Mouse (Mus musculus): Measurements from ENCODE around the gene Pak3. TPM values are rescaled to one million over a fixed set of nuclear protein-coding genes. Genes with fewer than 3 reads are reported as not detected.

The Pak3 gene
- polyA plus RNA-seq, 1 experiment, result 0.35 TPM

DNA sequence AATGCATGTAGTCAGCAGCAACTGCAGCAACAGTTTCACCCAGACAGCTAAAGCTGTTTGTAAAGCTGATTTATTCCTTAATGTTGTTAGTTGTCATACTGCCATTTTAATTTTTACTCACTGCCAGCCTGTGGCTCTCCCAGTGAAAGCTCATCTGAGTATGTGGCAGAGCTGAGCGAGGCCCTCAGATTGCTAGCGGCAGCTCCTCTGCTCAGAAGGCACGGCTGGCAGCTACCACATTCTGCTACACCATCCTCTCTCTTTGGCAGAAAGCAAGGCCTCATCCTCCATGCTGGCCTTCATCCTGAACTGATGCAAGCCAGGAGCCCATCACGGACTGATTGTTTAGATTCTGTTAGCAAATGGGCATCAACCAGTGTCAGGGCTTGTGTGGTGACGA, 109.4 kb downstream of the Pak3 start:
- 80% methylated on average over 5 of the region's 5 CpGs for WGBS
- Histone ChIP-seq H3K4me1 (ENCODE audit: control insufficient read depth, insufficient read depth, low read length) (no peaks in the 10 kb centered on the region), H3K4me3 (replicated peaks; ENCODE audit: control insufficient read depth, low read depth, low read length) (no peak overlapping the region), H3K27ac (ENCODE audit: control insufficient read depth, insufficient read depth, low read depth, low read length, poor library complexity) (no peak overlapping the region)
- no peak for TF ChIP-seq CTCF (IDR thresholded peaks at IDR 0.05; ENCODE audit: control insufficient read depth, insufficient read depth, low read length)

DNA sequence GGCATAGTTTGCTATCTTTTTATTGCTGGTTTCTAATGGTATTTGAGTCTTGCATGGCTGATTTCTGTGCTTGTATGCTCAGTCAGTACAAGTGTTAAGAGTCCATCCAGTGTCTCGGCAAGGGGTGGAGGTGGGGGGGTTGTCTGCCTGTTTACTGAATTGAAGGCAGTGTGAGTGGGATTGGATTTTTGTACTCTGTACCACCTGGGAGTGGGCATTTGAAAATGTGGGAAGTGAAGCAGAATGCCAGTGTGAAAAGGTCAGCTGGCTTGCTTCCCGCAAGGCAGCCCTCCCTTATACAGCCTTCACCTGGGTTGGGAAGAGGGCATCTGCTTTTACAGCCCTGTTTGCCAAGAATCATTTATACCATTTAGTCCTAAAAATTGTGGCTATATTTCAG, 125.5 kb downstream of the Pak3 start:
- 83% methylated on average over 2 of the region's 2 CpGs for WGBS

DNA sequence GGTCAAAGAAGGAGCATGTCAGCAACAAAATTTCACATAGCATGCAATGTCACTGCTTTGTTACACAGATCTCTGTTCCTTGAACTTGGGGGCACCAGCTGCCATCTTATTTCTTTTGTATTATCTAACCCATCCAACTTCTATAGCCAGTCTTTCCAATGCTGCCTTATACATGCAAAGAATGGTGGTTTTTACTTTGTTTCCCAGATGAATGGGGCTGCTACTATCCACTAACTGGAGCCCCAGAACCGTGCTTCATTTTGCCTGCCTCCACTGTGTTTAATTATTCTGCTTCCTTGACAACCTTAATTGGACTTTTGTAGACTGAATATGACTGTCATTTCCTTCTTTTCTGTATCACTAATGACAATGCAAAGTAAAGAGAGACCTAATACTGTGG, 126.4 kb downstream of the Pak3 start:
- 40% methylated on average over 1 of the region's 1 CpGs for WGBS
- H3K27ac ChIP-seq (ENCODE audit: control insufficient read depth, insufficient read depth, low read depth, low read length, poor library complexity), result no peak overlapping the region
- no peak for TF ChIP-seq CTCF (IDR thresholded peaks at IDR 0.05; ENCODE audit: control insufficient read depth, insufficient read depth, low read length)
- TF ChIP-seq POLR2A (IDR thresholded peaks at IDR 0.05; ENCODE audit: borderline replicate concordance, control insufficient read depth, low read depth, low read length), result no peak
- H3K4me3 ChIP-seq (replicated peaks; ENCODE audit: control insufficient read depth, low read depth, low read length), result no peak overlapping the region
- H3K4me1 ChIP-seq (ENCODE audit: control insufficient read depth, insufficient read depth, low read length), result no peaks in the 10 kb centered on the region

More for the DNA sequence above, 125.5 kb downstream of the Pak3 start:
- Histone ChIP-seq H3K27ac (ENCODE audit: control insufficient read depth, insufficient read depth, low read depth, low read length, poor library complexity) (no peak overlapping the region), H3K4me1 (ENCODE audit: control insufficient read depth, insufficient read depth, low read length) (no peaks in the 10 kb centered on the region), H3K4me3 (replicated peaks; ENCODE audit: control insufficient read depth, low read depth, low read length) (no peak overlapping the region)
- TF ChIP-seq CTCF (IDR thresholded peaks at IDR 0.05; ENCODE audit: control insufficient read depth, insufficient read depth, low read length) (no peak), POLR2A (IDR thresholded peaks at IDR 0.05; ENCODE audit: borderline replicate concordance, control insufficient read depth, low read depth, low read length) (no peak)

DNA sequence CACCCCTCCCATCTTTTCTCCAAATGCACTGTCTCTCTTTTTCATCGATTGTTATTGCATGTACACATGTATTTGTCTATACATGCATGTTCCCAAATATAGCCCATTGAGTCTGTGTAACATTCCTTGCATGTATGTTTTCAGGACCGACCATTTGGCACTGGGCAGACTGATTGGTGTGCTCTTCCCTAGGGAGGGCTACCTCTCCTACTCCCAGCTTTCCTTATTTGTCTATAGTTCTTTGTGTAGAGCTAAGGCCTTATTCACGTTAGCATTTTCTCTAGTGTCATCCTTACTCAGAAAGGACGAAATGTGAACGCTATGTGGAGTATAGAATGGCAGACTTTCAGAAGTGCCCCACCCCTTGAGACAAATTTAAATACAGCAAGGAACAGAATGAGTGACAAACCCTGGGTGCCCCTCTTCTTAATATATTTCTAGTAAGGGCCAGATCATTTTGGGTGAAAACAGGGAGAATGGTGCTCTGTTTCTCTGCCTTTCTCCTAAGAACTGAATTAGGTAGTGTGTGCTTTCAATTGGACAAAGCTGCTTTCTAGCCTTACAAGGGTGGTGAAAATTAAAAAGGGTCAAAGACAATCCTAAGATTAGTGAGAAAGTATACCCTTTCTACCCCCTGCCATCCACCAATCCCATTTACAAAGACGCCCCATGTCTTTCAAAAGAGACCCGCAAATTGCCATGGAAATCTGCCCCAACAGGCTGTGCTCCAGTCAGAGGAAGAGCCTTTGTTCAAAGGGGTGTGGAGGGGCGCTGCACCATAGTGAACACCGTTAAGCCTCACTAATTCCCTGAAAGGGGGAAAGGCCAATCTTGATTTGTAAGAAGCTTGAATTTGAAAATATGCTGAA, 136.2 kb downstream of the Pak3 start:
- Histone ChIP-seq H3K4me3 (replicated peaks; ENCODE audit: control insufficient read depth, low read depth, low read length) (no peak overlapping the region), H3K27ac (ENCODE audit: control insufficient read depth, insufficient read depth, low read depth, low read length, poor library complexity) (no peak overlapping the region), H3K4me1 (ENCODE audit: control insufficient read depth, insufficient read depth, low read length) (no peaks in the 10 kb centered on the region)
- TF ChIP-seq CTCF (IDR thresholded peaks at IDR 0.05; ENCODE audit: control insufficient read depth, insufficient read depth, low read length) (no peak), POLR2A (IDR thresholded peaks at IDR 0.05; ENCODE audit: borderline replicate concordance, control insufficient read depth, low read depth, low read length) (no peak)
- WGBS, result 50% methylated on average over 9 of the region's 9 CpGs

DNA sequence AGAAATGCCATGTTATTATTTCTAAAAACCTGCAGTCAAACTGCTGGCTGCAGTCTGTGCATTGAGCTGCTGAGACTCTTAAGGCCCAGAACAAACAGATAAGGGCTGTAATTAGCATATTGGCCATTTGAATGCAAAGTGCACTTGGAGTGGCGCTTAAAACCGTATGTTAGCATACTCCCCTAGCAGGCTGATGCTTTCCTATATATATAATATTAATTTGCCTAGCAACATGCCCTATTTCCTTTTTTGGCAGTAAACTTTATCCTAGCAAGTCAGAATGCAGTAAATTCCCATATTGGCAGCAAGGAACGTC, 136.7 kb downstream of the Pak3 start:
- Histone ChIP-seq H3K27ac (ENCODE audit: control insufficient read depth, insufficient read depth, low read depth, low read length, poor library complexity) (no peak overlapping the region), H3K4me3 (replicated peaks; ENCODE audit: control insufficient read depth, low read depth, low read length) (no peak overlapping the region), H3K4me1 (ENCODE audit: control insufficient read depth, insufficient read depth, low read length) (no peaks in the 10 kb centered on the region)
- 41% methylated on average over 3 of the region's 3 CpGs for WGBS
- TF ChIP-seq CTCF (IDR thresholded peaks at IDR 0.05; ENCODE audit: control insufficient read depth, insufficient read depth, low read length) (no peak), POLR2A (IDR thresholded peaks at IDR 0.05; ENCODE audit: borderline replicate concordance, control insufficient read depth, low read depth, low read length) (no peak)

DNA sequence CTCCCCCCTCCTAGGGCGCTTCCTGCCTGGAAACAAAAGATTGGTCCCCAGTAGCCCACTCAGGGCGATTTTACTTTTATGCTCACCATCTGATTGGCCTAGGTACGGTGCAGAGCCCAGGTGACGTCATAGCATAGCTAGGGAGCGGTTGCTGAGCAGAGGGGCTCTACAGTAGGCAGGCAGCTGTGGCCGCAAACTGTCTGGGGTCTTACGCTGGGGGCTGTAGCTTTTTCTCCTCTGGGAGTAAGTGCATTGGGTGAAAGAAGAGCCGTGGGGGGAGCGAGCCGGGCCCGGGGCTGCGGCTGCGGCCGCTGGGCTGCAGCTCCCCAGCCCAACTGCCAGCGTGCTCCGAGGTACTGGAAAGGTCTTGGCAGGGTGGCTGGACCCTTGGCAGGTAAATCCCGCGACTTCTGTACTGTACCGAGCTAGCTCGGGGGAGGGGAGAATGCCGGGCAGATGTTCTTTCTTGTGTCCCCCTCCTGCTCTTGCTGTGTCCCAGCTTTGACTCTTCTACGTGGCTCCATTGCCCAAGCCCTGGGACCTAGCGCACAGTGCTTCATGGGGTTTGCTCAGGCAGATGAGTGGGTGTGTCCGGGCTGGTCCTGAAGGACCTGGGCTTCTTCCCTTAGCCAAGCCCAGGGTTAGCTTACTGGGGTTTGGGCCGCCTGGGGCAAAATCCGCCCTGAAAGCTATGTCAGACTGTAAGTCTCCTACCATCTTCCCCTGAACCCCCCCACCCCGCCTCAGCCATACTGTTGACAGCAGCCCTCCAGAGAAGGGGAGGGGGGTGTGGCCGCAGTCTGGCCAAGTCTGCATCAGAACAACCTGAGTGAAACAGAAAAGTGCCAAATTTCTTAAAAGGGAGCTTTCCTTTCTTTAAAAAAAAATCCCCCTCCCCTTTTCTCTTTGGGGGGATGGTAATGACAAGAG, 146.1 kb downstream of the Pak3 start:
- TF ChIP-seq POLR2A (IDR thresholded peaks at IDR 0.05; ENCODE audit: borderline replicate concordance, control insufficient read depth, low read depth, low read length), result no peak
- Histone ChIP-seq H3K27ac (ENCODE audit: control insufficient read depth, insufficient read depth, low read depth, low read length, poor library complexity) (no peak overlapping the region), H3K4me1 (ENCODE audit: control insufficient read depth, insufficient read depth, low read length) (no peaks in the 10 kb centered on the region), H3K4me3 (replicated peaks; ENCODE audit: control insufficient read depth, low read depth, low read length) (no peak overlapping the region)
- 12% methylated on average over 27 of the region's 28 CpGs for WGBS

DNA sequence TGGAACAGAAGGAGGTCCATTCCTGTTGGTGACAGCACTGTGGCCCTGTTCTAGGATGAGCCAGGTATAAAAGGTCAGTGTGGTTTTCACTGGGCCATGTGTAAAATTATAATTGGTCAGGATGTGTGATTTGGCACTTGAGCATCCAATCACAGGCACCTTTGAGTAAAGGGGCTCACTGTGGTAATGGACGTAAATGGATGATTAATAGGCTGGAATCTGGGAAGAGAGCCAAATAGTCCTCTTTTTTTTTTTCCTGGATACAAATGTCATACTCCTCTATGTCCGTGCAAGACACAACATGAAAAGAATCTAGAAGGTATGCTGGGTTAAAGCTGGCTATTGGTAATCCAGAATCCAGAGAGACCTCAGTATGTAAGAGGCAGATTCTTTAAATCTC, 147.4 kb downstream of the Pak3 start:
- Histone ChIP-seq H3K4me1 (ENCODE audit: control insufficient read depth, insufficient read depth, low read length) (no peaks in the 10 kb centered on the region), H3K27ac (ENCODE audit: control insufficient read depth, insufficient read depth, low read depth, low read length, poor library complexity) (no peak overlapping the region), H3K4me3 (replicated peaks; ENCODE audit: control insufficient read depth, low read depth, low read length) (no peak overlapping the region)
- TF ChIP-seq CTCF (IDR thresholded peaks at IDR 0.05; ENCODE audit: control insufficient read depth, insufficient read depth, low read length) (no peak), POLR2A (IDR thresholded peaks at IDR 0.05; ENCODE audit: borderline replicate concordance, control insufficient read depth, low read depth, low read length) (no peak)
- WGBS, result 70% methylated on average over 2 of the region's 2 CpGs

DNA sequence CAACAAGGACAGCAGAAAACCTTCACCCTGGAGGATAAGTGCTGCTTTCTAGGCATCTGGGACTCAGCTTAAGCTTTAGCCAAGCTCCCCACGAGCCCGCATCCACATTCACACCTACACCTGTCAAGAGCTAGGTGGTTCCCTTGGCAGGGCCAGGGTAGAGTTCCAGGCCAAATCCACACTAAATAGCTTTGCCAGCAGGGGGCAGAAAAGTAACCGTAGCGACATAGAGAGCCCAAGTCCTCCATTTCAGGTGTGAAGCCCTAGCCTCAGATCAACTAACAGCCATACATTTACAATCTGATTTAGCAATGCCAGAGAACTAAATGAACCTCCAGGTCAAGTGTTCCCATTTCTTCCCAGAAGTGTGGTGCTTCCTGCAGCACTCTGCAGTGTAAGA, 148.6 kb downstream of the Pak3 start:
- Histone ChIP-seq H3K4me1 (ENCODE audit: control insufficient read depth, insufficient read depth, low read length) (no peaks in the 10 kb centered on the region), H3K4me3 (replicated peaks; ENCODE audit: control insufficient read depth, low read depth, low read length) (no peak overlapping the region), H3K27ac (ENCODE audit: control insufficient read depth, insufficient read depth, low read depth, low read length, poor library complexity) (no peak overlapping the region)
- no peak for TF ChIP-seq CTCF (IDR thresholded peaks at IDR 0.05; ENCODE audit: control insufficient read depth, insufficient read depth, low read length)
- no peak for TF ChIP-seq POLR2A (IDR thresholded peaks at IDR 0.05; ENCODE audit: borderline replicate concordance, control insufficient read depth, low read depth, low read length)
- whole genome bisulfite sequencing, result 42% methylated on average over 4 of the region's 4 CpGs
